Mouse (Mus musculus) A20 (cell line): ENCODE data around the gene Ankrd42.

Experiments used
- DNase-seq: peaks from one replicate; pipeline ENCODE4 v3.0.0-alpha.2; 2011; ENCODE audit warnings: low read depth, low spot score

Gene Ankrd42

DNA sequence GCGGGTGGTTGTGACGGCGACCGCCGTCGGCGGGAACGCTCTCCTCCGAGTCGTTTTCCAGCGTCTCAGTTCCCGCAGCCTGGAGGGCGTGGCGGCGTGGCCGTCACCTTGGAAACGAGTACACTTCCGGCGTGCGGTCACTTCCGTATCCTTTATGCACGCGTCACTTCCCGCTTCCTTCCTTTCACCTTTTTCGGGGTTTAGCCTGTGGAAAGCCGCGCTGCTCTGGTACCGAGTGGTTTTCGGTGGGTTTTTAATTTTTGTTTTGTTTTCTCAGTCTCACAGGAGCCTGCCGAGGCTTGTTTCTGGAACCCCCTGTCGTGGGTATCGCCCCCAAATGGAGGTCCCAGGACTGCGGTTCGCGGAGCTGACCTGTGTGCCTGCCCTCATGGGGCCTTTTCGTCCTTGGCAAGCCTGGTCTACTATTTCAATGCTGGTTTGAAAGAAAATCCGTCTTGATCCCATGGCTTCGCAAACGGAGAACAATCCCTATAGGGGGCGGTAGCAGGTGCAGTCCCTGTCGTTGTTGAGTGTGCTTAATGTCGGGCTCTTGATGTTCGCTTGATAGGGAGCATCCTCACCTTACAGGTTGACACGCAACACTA lies at the start of gene Ankrd42:
Gene Ankrd42 (minus strand): TSS at position 122 of the 605 bp plus-strand sequence.
- DNase-seq = peak; percentile 89

DNA sequence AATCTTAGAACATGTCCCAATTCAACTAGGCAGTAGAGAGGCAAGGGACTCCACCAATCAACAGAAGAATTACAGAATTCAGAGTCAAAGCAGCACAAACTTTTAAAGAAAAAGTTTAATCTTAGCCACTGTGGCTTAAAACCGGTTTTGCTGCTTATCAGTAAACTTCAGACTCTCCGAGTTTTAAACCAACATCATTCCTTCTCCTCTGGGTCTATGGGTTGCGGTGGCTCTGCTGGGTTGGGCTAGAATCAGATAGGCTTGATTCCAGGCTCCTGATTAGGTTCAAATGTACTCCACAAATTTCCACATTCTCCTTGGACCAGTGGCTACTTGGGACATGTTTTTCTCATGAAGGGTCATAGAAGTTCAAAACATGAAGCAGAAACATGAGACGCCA lies 40.4 kb upstream of the Ankrd42 start:
- DNase-seq = no peak

DNA sequence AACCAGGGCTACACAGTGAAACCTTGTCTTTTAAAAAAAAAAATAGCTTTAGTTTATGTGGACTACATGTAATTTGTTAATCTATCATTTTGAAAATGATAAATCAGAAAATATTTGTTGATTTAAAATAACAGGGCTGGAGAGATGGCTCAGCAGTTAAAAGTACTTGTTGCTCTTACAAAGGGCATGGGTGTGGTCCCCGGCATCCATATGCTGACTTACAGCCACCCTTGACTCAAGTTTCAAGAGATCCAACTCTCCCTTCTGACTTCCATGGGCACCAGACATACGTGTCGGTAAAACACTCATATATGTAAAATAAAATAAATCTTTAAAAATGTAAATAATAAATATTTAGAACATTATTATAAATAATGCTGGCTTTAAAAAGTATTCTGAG lies 38.2 kb upstream of the Ankrd42 start:
- no peak for DNase-seq

DNA sequence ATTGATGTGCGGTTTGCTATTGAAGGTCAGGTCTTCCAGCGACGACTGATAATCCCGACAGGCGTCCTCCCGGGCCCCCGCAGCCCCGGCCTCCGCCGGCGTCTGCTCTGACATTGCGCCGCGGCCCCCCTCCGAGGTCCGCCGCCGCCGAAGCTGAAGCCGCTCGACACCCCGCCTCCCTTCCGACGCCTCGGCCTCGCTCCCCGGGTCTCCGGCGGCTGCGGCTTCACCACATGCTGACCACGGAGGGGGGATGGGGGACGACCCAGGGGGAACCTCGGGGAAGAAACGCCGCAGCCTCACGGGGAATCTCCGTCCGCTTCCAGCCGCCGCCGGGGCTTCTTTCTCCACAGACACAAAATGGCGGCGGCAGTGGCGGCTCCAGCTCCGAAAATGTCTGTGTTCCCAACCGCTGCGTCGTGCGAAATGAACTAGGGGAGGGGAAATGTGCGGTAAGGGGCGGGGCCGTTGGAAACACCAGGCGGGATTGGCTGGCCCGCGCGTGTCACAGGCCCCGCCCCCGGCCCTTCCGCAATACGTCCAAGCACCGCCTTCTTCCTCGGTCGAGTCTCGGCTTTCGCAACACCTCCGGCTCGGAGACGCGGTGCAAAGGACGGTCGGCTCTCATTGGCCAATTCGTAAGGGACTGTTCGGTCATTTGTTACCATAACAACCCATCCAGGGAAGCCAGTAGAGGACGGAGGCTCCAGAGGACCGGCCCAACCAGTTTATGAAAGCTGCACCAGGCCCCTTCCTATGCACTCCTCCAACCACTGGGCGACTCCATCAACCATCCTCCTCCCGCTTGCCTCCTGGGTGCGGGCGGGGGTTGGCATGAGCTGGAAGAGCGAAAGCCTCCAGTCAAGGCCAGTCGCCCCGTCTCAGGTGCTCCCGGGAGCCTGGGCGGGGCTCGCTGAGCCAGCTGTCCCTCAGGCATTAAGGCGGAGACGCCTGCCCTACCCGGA lies 32.8 kb upstream of the Ankrd42 start, which contains the start of gene Pcf11:
Gene Pcf11 (minus strand): TSS at position 428 of the 965 bp plus-strand sequence.
- peak; percentile 99 for DNase-seq

DNA sequence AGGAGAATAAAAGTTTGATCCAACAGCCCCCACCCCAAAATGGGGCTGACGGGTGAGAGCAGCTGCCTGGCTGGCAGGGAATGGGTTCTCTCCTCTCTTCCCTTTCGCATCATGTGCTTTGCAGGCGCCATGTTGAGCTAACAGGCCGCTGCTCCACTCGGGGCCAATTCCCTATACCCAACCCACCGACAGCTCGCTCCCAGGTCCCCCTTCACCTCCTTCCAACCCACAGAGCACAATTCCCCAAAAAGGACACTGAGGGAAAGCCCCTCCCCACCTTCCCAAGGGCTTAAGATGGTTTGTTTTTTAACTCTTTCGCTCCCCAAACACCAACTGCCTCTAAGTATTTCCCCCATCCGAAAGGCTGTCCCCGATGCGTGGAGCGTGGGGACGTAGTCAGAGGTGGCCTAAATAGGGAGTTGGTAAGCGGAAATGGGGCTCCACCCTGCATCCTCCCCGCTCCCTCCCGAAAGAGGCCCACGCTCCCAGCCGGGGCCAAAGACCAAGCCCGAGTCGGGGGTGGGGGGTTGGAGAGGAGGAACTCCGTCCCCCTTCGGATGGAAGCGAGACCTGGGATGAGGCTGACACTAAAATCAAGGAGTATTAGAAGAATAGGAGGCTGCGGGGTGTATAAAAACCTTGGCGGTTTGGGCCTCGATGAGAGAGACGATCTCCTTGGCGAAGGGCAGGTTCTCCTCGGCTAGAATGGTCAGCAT lies 32.0 kb upstream of the Ankrd42 start:
- peak; percentile 69 for DNase-seq

DNA sequence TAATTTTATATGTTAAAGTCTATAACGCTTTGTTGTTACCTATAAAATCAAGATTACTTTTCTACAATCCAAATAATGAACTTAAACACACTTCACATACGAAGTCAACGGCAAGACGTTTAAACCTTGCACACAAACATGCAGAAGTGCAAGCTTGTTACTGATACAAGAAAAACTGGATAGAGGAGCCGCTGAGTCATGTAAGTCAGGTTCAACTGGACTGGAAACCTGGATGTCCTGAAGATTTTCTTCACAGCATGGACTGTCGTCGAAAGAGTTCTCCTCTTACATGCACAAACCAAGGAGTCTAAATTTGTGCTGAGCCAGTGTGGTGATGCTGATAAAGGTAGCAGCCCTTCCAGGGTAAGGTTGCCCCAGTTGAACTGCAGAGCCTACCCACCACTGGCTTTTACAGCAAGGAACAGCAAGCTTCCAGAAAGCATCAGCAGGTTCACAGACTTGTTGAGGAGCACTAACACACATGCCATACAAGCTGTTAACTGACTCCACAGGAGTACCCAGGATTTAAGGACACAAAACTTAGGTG lies 29.4 kb upstream of the Ankrd42 start:
- no peak for DNase-seq

DNA sequence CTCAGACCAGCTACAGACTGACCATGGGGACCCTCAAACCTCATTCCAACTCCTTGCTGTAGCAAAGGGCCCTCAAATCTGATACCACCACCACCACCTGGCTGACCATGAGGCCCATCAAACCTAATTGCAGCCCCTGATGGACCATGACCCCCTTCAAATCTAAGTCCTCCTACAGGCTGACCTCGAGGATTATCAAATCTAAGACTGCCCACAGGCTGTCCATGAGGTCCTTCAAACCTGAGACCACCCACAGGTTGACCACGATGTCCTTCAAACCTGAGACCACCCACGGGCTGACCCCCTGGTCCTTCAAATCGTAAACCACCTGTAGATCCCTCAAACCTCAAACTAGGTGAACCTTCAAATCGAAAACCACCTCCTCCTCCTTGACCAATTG lies 21.1 kb upstream of the Ankrd42 start:
- no peak for DNase-seq

DNA sequence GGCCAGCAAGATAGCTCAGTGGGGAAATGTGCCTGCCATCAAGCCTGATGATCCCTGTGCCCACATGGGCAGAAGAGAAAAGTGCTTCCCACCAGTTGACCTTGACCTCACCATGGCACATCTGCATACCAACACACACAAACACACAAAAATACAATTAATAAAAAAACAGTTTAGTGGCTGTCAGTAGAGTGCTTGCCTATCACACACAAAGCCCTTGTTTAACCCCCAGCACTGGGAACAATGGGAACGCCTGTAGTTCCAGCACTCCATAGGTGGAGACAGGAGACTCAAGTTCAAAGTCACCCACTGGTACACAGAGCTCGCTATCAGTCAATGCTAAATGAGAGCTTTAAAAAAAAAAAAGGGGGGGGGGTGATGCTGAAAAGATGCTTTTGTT lies 19.4 kb upstream of the Ankrd42 start:
- no peak for DNase-seq

DNA sequence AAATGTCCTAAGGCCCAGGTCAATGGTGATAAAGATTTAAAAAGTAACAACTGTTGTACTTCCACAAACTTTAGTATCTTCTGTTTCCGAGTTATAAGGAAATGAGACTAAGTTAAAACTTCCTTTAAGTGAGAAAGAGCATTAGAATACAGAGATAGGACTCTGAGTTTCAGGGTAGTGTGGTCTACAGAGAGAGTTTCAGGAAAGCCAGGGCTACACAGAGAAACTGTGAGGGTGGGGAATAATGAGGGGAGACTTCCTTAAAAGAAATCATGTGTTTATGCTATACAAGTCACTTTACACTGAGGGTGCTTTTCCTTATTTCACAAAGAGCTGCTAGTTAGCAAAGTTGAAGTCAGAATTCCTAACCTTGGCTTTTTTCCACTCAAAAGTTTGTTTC lies 16.4 kb upstream of the Ankrd42 start:
- no peak for DNase-seq

DNA sequence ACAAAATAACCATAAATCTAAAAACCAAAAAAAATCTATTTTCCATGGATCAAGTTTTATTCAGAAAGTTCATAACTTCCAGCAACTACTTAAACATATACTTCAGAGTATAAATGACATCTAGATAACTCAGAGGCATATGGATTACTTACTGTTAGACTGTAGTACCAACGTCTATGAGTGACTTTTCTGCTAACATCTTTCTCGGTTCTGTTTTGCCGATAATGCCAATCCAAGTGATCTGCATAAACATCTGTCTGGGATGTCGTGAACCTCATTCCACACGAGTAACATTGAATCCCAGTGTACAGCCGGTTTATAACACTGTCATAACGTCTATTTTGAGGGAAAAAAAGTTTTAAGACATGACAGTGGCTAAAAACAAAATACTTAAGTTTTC lies 10.8 kb upstream of the Ankrd42 start:
- no peak for DNase-seq

DNA sequence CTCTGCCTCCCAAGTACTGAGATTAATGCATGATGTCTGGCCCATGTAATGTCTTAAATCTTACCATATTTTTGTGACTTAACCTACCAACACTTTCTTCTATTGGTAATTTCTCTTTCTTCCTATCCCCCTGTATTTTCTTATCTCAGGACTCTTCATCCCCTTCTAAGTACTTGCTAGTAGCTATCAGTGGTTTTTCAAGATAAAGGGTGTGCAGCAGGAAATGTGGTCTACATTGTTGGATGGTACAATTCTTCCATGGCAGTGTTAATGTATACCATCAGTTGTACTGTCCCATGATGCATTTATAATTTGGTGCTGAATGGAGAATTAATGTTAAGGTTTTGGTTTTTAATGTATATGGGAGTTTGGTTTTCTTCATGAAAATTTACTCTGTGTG lies 5.4 kb upstream of the Ankrd42 start:
- no peak for DNase-seq

DNA sequence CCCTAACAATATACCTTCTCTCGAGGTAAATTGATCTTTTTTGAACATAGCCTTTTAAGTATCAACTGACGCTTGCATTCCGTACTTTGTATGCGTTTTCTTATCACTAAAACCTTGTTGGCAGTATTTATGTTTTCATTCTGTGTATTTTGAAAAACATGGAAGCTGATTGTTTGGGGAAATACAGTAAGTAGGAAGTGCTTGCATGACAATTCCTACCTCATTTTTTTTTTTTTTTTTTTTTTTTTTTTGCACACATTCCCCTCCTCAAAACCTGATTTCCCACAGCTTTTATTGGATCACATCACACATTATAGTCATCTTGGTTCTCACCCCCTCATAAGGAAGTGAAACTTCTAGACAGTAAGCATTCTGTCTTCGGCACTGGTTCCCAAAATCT lies 1.1 kb upstream of the Ankrd42 start:
- DNase-seq = peak; percentile 52

DNA sequence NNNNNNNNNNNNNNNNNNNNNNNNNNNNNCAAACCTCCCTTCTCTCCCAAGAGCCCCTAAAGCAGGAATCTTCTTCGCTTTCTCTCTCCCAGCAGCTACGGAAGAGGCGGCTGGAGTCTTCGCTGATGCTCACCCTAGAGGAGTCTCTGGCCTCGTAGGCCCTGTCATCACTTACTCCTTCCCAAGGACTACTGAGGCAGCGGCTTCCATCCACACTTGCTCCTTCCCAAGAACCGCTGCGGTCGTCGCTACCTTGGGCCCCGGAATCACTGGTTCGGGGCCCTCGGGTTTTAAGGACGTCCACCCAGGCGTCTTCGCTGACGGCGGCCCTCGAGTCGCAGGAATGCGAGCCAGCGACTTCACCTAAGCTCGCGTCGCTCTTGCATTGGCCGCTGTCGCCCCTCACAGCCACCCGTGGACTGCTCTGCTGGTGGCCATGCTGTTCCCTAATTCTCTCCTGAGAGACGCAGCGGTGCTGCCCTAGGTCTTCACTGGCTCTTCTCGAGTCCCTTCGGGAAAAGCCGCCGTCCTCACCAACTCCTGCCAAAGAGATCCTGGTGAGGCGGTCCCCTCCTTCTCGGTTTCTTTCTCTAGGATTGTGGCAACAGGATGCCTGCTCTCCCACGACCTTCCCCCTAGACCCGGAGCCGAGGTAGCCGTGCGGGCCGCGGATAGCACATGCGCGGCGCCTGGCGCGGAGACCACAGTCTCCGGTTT lies 489 bp downstream of the Ankrd42 start:
- no peak for DNase-seq

DNA sequence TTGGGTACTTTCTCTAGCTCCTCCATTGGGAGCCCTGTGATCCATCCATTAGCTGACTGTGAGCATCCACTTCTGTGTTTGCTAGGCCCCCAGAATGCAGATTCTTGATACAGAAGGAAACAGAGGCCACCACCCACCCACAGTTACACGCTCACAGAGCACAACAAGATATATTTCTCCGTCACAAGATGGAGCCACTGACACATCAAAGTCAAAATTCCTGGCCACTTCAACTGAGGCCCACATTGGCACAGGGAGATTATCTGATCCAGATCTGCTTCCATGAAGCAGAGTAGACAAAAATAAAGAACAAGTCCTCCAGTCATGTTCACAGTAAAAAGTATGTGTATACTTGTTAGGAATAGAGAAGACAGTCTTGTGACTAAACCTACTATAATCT lies 6.8 kb downstream of the Ankrd42 start:
- peak; percentile 46 for DNase-seq

DNA sequence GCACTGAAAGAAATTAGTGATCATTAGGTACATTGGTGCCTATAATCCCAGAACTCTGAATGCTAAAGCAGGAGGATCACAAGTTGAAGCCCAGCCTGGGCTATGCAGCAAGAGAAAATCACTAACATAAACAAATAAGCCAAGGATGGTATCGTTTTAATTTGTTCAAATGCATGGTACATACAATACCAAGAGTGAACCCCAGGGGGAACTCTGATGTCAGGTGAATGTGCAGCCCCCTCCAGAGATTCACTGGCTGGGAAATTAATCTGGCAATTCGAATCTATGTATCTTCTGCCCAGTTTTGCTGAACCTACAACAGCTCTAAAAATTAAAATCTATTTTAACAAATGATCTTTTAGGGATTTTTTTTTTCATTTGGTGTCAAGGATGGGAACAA lies 12.5 kb downstream of the Ankrd42 start:
- DNase-seq = no peak

DNA sequence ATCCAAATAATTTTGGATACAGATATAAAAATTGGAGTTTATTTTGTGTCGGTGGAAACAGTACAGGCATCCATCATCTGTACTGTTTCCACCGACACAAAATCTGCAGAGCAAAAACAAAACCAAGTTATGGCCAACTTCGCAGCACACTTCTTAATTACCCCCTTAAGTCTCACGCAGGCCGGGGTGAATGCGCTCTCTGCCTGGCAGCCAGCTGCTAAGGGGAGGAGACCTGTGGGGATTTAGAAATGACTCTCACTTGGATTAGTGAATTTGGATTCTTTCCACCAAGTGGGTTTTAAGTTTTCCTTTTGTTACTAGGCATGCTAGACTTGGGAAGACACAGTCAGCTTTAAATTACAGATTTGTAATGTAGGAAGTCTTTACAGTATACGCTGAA lies 26.1 kb downstream of the Ankrd42 start:
- no peak for DNase-seq

DNA sequence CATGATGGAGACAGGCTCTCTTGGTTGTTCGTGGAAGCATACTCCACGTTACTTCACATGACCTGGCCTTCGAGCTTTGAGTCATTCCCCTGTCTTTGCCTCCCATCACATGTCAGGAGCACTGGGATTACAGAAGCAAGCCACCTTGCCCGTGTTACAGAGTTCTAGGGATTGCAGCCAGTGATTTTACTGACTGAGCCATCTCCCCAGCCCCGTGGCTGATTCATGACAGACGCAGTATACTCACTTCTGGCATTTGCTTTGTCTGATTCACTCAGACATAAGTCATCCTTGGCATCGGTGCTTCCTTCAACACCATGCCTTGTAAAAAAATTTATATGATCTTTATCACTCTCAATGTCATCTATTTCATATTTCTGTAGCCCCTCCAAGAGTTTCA lies 32.0 kb downstream of the Ankrd42 start:
- DNase-seq = no peak

DNA sequence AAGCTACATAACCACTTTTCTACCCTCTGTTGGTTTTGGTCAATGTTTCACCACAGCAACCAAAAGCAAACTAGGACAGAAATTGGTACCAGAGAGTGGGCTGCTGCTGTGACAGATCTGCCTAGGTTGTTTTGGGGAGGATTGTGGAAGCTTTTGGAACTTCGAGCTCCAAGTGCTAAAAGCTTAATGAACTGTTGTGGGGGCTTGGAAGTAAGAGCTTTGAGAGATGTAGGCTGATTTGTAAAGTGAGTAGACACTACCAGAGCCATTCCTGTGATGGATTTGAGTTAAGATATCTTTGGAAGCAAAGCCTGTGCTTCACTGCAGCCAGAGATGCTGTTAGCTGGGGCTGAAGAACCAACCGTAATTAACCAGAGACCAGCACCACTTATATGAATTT lies 46.1 kb downstream of the Ankrd42 start:
- DNase-seq = no peak

DNA sequence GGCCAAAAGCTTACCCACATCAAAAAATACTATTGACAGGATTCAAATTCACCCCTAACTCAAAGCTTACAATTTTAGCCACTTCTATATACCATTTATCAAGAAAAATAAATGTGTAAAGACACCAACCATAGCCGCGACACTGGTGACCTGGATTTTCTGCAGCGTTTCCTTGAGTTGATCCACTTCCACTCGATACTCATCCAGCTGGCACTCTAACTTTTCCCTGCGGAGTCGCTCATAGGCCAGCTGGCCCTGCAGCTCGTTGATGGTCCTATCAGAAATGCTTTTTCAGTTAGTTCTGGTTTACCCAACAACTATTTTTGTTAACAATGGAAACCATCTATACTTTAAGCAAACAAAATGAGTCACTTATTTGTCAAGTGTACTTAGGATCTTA lies 47.0 kb downstream of the Ankrd42 start:
- no peak for DNase-seq

DNA sequence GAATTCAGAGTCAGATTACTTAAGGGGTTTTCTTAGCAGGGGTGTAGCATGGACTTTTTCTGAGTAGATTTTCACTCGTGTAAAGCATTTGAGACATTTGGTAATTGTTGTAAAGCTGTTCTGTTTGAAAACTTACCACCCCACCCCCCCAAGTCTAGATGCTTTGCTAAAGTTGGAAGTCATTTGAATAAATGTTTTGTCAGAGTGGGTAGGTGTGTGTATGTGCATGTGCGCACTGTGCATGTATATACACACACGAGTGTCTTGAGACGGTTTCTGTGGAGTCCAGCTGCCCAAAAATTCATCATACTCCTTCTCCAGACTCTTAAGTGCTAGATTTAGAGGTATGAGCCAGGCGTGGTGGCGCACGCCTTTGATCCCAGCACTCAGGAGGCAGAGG lies 53.4 kb downstream of the Ankrd42 start:
- no peak for DNase-seq

DNA sequence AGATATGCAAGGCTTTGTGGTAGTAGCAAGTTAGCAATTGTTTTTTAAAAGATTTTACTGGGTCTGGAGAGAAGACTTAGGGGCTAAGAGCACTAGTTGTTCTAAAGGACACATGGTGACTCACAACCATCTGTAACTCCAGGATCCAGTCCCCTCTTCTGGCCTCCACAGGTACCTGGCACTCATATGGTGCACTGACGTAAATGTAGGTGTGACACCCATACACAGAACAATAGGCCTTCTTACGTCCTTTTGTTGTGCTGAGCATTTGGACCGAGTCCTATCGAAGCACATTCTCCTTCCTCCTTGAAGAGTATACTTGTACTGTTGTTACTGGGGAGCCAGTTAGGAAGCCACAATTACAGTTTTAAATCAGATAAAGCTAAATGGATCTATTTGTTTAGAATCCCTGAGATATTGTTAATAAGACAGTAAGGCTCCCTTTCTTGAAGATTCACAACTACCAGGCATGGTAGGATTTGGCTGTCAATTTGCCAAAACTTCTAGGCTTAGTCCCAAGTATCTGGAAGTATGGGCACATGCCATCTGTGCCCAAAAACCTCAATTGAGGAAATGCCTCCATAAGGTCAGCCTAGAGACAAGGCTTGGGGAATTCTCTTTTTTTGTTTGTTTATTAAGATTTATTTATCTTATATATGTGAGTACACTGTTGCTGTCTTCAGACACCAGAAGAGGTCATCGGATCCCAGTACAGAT lies 56.3 kb downstream of the Ankrd42 start:
- no peak for DNase-seq
